Mouse (Mus musculus) liver, embryonic 14.5 days (tissue): ENCODE results near the gene Abcc1.

Source experiments
- CTCF ChIP-seq: IDR thresholded peaks from 2 replicates; pipeline ENCODE4 v1.5.1; 2016; ENCODE audit warnings: antibody characterized with exemption, low read depth, control low read depth
- EP300 ChIP-seq: IDR thresholded peaks from 2 replicates; pipeline ENCODE4 v1.6.1; 2016; ENCODE audit warnings: antibody characterized with exemption, low read depth

DNA sequence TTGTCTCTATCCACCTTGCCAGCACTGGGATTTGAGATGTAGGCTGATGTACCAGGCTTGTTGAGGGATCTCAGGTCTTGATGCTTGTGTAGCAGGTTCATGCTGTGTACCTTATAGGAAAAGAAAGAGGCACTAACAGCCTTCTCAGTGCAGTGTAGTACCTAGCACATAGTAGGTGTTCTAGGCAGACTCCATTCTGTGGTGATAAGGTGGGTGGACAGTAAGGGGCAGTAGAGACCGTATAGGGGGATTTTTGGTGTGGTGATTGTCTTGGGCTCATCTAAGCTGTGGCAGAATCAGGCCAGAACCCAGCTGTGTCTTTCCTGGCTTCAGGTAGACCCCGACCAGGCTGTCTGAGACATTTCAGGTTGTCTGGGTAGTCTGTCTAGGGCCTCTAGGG is 15.0 kb downstream of the Abcc1 start:
- TF ChIP-seq CTCF (no peak), EP300 (no peak)
